Mouse (Mus musculus): ENCODE measurements around the gene Mrpl36. TPM values are rescaled to one million over a fixed set of nuclear protein-coding genes. Genes with fewer than 3 reads are reported as not detected.

Mrpl36 gene
- polyA plus RNA-seq (2015; fragmentation: Nextera tagmentation; extraction: Ambion mirVana), result 108 and 114 TPM in 2 replicates

- H3K4me2 ChIP-seq, result peak within 1 kb of the TSS; percentile 66
- H3K9me3 ChIP-seq, result no peaks in the 10 kb centered on the region
- peaks cover 31% of the 10 kb centered on the region for H3K36me3 ChIP-seq
- H3K27ac ChIP-seq, result peak within 1 kb of the TSS; percentile 75
- H3K9ac ChIP-seq, result peak within 1 kb of the TSS; percentile 74
- no peaks in the 10 kb centered on the region for H3K27me3 ChIP-seq
- WGBS, result 2% methylated on average over 45 of the region's 45 CpGs
- peak within 1 kb of the TSS; percentile 75 for H3K4me3 ChIP-seq
- peaks cover 30% of the 10 kb centered on the region for H3K4me1 ChIP-seq
- ATAC-seq (ENCODE audit: insufficient number of reproducible peaks, low FRiP score, low TSS enrichment, low read depth), result peak; percentile 88
Measured at GRCm38 (mm10) chr13:73327827-73328698, at the start of gene Mrpl36, which contains the start of gene Ndufs6. Gene Mrpl36 (plus strand): TSS chr13:73328513. Gene Ndufs6 (minus strand): TSS chr13:73328542.

DNA sequence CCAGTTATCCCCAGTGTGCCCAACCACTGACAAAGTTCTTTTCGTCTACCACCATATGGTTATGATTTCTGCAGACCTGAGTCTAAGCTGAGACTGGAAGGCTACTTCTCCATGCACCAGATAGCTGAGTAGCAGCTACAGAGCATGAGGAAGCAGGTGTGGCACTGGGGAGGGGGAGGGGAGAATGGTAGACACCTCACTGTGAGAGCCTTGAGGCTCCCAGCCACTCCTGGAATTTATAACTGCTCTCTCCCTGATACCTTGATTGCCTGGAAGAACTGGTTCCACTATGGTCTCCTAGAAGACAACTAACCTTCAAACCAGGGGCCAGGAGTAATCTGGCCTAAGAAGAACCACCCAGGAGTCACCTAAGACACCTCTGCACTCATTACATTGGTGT lies 49.1 kb upstream of the Mrpl36 start:
- no peak for ATAC-seq (ENCODE audit: insufficient number of reproducible peaks, low FRiP score, low TSS enrichment, low read depth)
- no peaks in the 10 kb centered on the region for H3K9me3 ChIP-seq
- no peaks in the 10 kb centered on the region for H3K4me1 ChIP-seq
- H3K4me2 ChIP-seq, result no peak overlapping the region
- no peak overlapping the region for H3K4me3 ChIP-seq
- H3K36me3 ChIP-seq, result no peaks in the 10 kb centered on the region
- H3K27ac ChIP-seq, result no peak overlapping the region
- 27% methylated on average over 1 of the region's 1 CpGs for WGBS
- H3K9ac ChIP-seq, result no peak overlapping the region
- H3K27me3 ChIP-seq, result peaks cover 20% of the 10 kb centered on the region

GRCm38 (mm10) chr13:73282407-73282806 lies 45.9 kb upstream of the Mrpl36 start:
- H3K9me3 ChIP-seq, result no peaks in the 10 kb centered on the region
- WGBS, result 69% methylated on average over 2 of the region's 2 CpGs
- no peaks in the 10 kb centered on the region for H3K27me3 ChIP-seq
- H3K4me1 ChIP-seq, result no peaks in the 10 kb centered on the region
- H3K4me3 ChIP-seq, result no peak overlapping the region
- no peak overlapping the region for H3K4me2 ChIP-seq
- H3K9ac ChIP-seq, result no peak overlapping the region
- no peak overlapping the region for H3K27ac ChIP-seq
- H3K36me3 ChIP-seq, result no peaks in the 10 kb centered on the region
- ATAC-seq (ENCODE audit: insufficient number of reproducible peaks, low FRiP score, low TSS enrichment, low read depth), result no peak

DNA sequence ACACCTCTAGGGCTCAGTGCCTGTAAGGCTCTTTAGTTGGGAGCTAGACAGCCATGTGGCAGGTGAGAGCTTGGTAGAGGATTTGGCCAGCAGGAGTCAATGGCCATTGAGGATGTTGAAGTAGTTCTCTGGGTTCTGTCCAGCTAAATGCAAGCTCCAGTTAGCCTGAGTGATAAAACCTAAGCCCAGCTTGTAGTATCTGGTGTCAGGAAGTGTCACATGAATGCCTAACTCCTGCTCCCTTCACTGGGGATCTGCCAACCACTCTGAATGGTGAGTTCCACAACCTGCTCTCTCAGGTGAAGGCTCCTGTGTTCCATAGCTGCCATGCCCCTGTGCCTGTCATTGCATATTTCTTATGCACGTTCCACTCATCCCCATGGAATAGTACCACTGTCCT lies 44.8 kb upstream of the Mrpl36 start:
- Histone ChIP-seq H3K9ac (no peak overlapping the region), H3K9me3 (no peaks in the 10 kb centered on the region), H3K4me2 (no peak overlapping the region), H3K36me3 (no peaks in the 10 kb centered on the region), H3K27ac (no peak overlapping the region), H3K27me3 (no peaks in the 10 kb centered on the region), H3K4me3 (no peak overlapping the region), H3K4me1 (no peaks in the 10 kb centered on the region)
- 92% methylated on average over 1 of the region's 1 CpGs for WGBS
- ATAC-seq (ENCODE audit: insufficient number of reproducible peaks, low FRiP score, low TSS enrichment, low read depth), result no peak

GRCm38 (mm10) chr13:73290206-73290605 lies 38.1 kb upstream of the Mrpl36 start:
- H3K9ac ChIP-seq, result no peak overlapping the region
- H3K4me2 ChIP-seq, result no peak overlapping the region
- no peaks in the 10 kb centered on the region for H3K4me1 ChIP-seq
- 68% methylated on average over 6 of the region's 6 CpGs for WGBS
- H3K4me3 ChIP-seq, result no peak overlapping the region
- no peaks in the 10 kb centered on the region for H3K27me3 ChIP-seq
- H3K9me3 ChIP-seq, result no peaks in the 10 kb centered on the region
- H3K27ac ChIP-seq, result no peak overlapping the region
- H3K36me3 ChIP-seq, result no peaks in the 10 kb centered on the region
- no peak for ATAC-seq (ENCODE audit: insufficient number of reproducible peaks, low FRiP score, low TSS enrichment, low read depth)

- WGBS, result 22% methylated on average over 2 of the region's 2 CpGs
- no peaks in the 10 kb centered on the region for H3K36me3 ChIP-seq
- no peak for ATAC-seq (ENCODE audit: insufficient number of reproducible peaks, low FRiP score, low TSS enrichment, low read depth)
Measured at GRCm38 (mm10) chr13:73291102-73291501, 37.2 kb upstream of the Mrpl36 start.

DNA sequence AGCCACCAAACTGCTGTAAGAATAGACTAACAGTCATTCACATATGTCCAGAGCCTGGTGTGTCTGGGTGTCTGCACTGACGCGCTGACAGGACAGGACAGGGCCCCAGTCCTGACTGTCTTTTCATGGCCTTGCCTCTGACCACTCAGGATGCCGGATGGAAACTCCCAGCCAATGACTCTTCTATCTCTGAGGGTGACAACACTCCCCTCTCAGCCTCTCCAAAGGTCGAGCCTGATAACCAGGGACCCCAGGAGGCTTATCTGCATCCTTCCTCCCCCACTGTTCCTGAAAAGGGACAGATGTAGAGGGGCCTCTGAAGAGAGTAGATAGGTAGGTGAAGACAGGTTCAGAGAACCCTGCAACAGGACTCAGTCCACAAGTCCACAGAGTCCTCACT lies 29.6 kb upstream of the Mrpl36 start:
- H3K27ac ChIP-seq, result no peak overlapping the region
- WGBS, result 76% methylated on average over 4 of the region's 4 CpGs
- H3K4me2 ChIP-seq, result no peak overlapping the region
- H3K4me3 ChIP-seq, result no peak overlapping the region
- no peaks in the 10 kb centered on the region for H3K27me3 ChIP-seq
- no peak for ATAC-seq (ENCODE audit: insufficient number of reproducible peaks, low FRiP score, low TSS enrichment, low read depth)
- H3K9me3 ChIP-seq, result no peaks in the 10 kb centered on the region
- no peaks in the 10 kb centered on the region for H3K4me1 ChIP-seq
- H3K9ac ChIP-seq, result no peak overlapping the region
- no peaks in the 10 kb centered on the region for H3K36me3 ChIP-seq

More at GRCm38 (mm10) chr13:73291102-73291501, 37.2 kb upstream of the Mrpl36 start:
- H3K27ac ChIP-seq, result no peak overlapping the region
- no peaks in the 10 kb centered on the region for H3K4me1 ChIP-seq
- H3K9ac ChIP-seq, result no peak overlapping the region
- no peaks in the 10 kb centered on the region for H3K27me3 ChIP-seq
- H3K4me3 ChIP-seq, result no peak overlapping the region
- no peaks in the 10 kb centered on the region for H3K9me3 ChIP-seq
- H3K4me2 ChIP-seq, result no peak overlapping the region

DNA sequence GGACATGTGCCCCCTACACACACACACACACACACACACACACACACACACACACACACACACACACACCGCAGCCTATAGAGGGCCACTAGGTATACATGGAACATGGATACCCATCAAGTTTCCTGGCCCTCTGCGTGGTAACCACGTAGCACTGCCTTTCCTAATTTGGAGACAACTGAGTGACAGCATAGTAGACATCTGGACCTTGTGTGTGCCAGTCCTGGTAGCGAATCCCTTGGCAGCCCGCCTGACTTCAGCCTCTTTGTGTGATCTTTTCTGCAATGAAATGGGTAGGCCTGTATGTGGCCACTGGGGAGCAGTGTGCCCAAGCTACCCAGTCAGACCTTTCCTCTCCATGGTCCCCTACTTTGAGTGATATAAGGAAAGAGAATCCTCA lies 29.0 kb upstream of the Mrpl36 start:
- Histone ChIP-seq H3K4me3 (no peak overlapping the region), H3K27me3 (no peaks in the 10 kb centered on the region), H3K27ac (no peak overlapping the region), H3K36me3 (no peaks in the 10 kb centered on the region), H3K4me2 (no peak overlapping the region), H3K9me3 (no peaks in the 10 kb centered on the region), H3K9ac (no peak overlapping the region), H3K4me1 (no peaks in the 10 kb centered on the region)
- ATAC-seq (ENCODE audit: insufficient number of reproducible peaks, low FRiP score, low TSS enrichment, low read depth), result no peak
- WGBS, result 90% methylated on average over 5 of the region's 5 CpGs

DNA sequence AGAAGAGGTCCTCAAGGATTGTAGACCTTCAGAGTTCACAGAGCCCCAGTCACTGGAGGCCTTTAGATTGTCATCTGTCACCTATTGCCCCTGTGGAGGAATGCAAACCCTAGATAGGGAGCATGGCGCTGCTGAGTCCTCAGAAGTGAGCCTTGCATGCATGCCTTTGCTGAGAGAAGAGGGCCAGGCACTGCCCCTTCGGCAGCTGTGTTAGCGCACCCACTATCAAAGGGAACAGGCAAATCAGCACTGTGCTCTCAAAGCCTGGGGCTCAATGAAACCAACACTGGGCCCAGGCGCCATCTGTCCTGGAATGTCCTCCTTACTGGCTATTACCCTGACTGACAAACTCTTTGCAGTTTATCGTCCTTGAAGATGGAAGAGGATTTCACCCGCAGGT lies 23.6 kb upstream of the Mrpl36 start:
- Histone ChIP-seq H3K4me3 (no peak overlapping the region), H3K4me1 (no peaks in the 10 kb centered on the region), H3K9ac (no peak overlapping the region), H3K27me3 (peaks cover 6% of the 10 kb centered on the region; the same call in 1 of the 2 replicates), H3K4me2 (no peak overlapping the region), H3K9me3 (no peaks in the 10 kb centered on the region), H3K36me3 (no peaks in the 10 kb centered on the region), H3K27ac (no peak overlapping the region)
- WGBS, result 44% methylated on average over 6 of the region's 6 CpGs
- ATAC-seq (ENCODE audit: insufficient number of reproducible peaks, low FRiP score, low TSS enrichment, low read depth), result no peak

DNA sequence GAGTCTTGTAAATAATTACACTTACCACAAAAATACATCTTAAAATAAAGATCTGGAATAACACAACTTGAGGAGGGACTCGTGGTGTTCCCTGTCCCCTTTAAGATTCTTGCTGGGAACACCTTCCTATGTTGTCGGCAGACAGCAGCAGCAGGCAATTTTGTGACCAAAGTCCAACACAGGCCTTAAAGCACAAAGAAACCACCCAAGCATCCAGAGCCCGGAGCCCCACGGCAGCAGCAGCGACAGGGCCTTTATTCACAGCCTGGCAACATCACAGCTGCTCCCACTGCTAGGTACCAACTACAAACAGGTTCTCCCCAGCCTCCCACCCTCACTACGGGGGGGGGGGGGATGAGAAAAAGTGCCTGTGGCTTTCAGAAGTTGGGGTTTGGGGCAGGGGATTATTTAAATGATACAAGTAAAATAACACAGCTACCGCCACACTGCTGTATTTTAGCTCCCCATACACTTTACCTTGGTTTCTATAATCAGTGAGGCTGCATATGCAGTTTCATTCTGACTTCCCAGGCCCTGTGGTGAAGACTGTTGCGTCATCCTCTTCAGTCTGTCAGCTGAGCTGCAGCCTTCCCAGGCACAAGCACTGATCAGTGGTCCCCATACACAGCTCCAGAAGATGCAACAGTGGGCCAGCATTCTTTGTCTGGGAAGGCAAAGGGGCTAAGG lies 22.8 kb upstream of the Mrpl36 start:
- Histone ChIP-seq H3K4me2 (no peak overlapping the region), H3K4me3 (no peak overlapping the region), H3K36me3 (no peaks in the 10 kb centered on the region), H3K27me3 (peaks cover 6% of the 10 kb centered on the region; the same call in 1 of the 2 replicates), H3K9ac (no peak overlapping the region), H3K4me1 (no peaks in the 10 kb centered on the region), H3K9me3 (no peaks in the 10 kb centered on the region), H3K27ac (no peak overlapping the region)
- WGBS, result 54% methylated on average over 8 of the region's 8 CpGs
- ATAC-seq (ENCODE audit: insufficient number of reproducible peaks, low FRiP score, low TSS enrichment, low read depth), result no peak

- Histone ChIP-seq H3K27ac (no peak overlapping the region), H3K4me2 (no peak overlapping the region), H3K4me1 (no peaks in the 10 kb centered on the region), H3K4me3 (no peak overlapping the region), H3K9ac (no peak overlapping the region), H3K27me3 (peaks cover 6% of the 10 kb centered on the region; the same call in 1 of the 2 replicates), H3K36me3 (no peaks in the 10 kb centered on the region), H3K9me3 (no peaks in the 10 kb centered on the region)
- 45% methylated on average over 4 of the region's 4 CpGs for WGBS
- ATAC-seq (ENCODE audit: insufficient number of reproducible peaks, low FRiP score, low TSS enrichment, low read depth), result no peak
Measured at GRCm38 (mm10) chr13:73306085-73306410, 22.3 kb upstream of the Mrpl36 start.

- Histone ChIP-seq H3K9me3 (no peaks in the 10 kb centered on the region), H3K27me3 (peaks cover 6% of the 10 kb centered on the region; the same call in 1 of the 2 replicates), H3K4me1 (no peaks in the 10 kb centered on the region), H3K9ac (no peak overlapping the region), H3K36me3 (no peaks in the 10 kb centered on the region), H3K4me2 (no peak overlapping the region), H3K4me3 (no peak overlapping the region), H3K27ac (no peak overlapping the region)
- ATAC-seq (ENCODE audit: insufficient number of reproducible peaks, low FRiP score, low TSS enrichment, low read depth), result no peak
- WGBS, result 54% methylated on average over 4 of the region's 4 CpGs
Measured at GRCm38 (mm10) chr13:73306430-73306829, 21.9 kb upstream of the Mrpl36 start.
